Mouse (Mus musculus): ENCODE measurements around the gene Plce1.

GRCm38 (mm10) chr19:38729264-38729663 is 248.4 kb downstream of the Plce1 start:
- no peak for TF ChIP-seq POLR2A (IDR thresholded peaks at IDR 0.05; ENCODE audit: low read depth, low read length)
- TF ChIP-seq CTCF (conservative IDR thresholded peaks at IDR 0.05; ENCODE audit: insufficient read depth, insufficient read length, low read depth, low read length): no peak

All from kidney, adult 2 months (tissue).